Mouse (Mus musculus): ENCODE results near the gene Gm10577. TPM values are rescaled to one million over a fixed set of nuclear protein-coding genes. Genes with fewer than 3 reads are reported as not detected.

Gm10577 gene
- total RNA-seq, 2 experiments from 2014 or later, result not detected

DNA sequence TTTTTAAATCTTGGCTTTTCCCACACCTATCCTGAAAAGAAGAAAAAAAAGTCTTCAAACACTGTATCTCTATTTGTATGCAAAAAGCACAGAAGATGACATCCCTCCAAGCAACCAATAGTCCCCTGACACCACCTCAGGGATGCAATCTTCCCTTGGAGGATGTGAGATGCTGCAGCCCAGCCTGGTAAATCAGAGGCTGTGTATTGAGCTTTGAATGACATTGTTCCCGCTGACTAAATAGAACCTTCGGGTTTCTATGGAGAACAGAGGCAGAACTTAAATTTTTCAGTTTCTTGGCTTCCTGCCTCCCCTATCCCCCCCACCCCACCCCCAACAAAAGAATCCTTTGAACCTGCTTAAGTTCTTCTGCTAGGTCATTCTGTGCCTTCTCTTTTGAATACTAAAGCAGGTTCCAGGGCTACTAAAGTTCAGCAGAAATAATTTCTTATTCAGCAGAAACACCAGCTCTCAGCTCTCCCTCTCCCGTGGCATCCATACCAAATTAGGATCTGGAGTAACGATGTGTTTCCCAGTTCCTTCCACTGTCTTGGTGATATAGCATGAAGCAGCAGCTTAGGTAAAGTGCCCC, 24.3 kb downstream of the Gm10577 start:
- no peak for DNase-seq
- intact Hi-C loops (cut with DNase I), result loop anchor here (5.0 kb wide), 2 partner anchors 151 to 409 kb away; no protein-coding TSS in a partner anchor

DNA sequence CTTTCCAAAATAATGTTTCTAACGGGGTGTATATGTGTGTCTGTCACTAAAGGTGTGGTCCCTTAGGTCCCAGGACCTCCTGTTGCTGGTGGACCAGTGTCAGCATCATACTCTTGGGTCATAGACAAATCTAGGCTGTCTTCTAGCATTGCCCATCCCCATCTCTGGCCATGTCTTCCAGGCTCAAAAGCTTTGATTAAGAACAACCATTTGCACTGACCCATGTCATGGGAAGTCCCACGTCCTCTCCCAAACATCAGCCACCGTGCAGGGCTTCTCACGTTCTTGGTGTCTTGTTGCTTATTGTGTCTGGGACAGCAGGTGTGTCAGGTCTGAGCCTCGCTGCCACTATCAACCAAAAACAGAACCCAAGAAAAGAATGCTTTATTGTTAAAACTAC, 24.9 kb downstream of the Gm10577 start:
- DNase-seq, result no peak
- intact Hi-C loops (cut with DNase I), result loop anchor here (5.0 kb wide), 2 partner anchors 152 to 408 kb away; no protein-coding TSS in a partner anchor

DNA sequence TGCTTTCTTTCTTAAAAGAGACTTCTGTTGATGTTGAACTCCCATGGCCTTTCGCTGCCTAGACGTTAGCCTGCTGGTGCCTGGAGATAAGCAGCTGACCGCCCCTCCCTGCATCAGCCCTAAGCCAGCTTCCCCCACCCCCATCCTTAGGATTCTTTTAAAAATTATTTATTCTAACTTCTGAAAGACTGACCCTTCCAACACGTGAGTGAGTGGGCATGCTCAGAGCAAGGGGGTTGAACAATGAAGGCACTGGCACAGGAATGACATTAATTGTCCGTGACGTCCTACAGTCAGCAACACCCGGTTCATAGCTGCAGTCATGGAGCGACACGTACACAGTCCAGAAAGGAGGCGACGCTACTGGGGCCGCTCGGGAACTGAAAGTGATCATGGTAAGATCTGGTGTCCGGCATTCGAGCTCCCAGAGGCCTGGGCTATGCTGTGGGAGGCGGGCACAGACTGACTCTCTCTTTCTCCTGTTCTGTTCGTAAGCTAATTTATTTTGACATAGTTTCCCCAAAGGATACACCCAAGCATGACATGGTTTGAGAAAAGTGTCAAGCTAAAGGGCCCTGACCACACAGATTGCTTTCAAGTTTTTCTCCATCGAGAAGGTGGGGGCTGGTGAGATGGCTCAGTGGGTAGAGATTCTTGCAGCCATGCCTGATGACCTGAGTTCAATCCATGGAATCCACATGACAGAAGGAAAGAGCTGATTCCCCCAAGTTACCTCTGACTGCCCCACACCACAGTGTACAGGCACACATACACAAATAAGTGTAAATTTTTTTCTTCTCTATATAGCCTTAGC, 25.8 kb downstream of the Gm10577 start:
- DNase-seq, result no peak
- intact Hi-C loops (cut with DNase I), result loop anchor here (5.0 kb wide), 2 partner anchors 153 to 407 kb away; no protein-coding TSS in a partner anchor

DNA sequence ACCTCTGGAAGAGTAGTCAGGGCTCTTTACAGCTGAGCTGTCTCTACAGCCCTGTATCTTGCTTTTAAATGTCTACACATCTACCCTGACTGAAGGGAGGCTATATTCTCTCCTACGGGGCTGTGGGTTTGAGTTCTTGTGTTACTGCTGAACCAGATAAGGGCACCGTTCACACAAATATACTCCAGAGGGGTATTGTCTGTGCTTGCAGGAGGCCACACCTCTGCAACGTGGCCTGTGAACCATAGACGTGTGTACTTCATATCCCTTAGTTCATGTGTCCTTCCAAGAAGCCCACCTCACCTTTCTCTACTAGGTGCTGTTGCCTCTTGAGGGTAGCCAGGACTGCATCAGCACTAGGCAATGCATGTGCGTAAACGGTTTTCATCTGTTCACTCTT, 28.4 kb downstream of the Gm10577 start:
- intact Hi-C loops (cut with DNase I), result no loop called here

DNA sequence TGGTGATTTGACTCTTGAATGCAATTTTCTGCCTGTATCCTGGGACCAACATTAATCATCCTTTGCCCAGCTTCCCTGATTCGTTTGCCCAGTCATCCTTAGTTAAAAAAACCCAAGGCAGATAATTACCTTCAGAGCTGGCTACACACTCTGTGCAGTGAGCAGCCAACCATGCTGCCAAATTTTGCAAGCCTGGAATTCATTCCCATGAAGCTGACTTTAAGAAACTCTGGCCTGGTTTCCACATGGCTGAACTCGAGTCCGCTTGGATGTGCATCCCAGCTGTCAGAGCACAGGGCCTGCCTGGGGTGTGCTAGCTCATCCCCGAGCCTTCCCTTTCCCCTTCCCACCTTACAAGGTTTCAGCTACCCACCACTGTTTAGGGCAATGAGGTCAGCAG, 29.5 kb downstream of the Gm10577 start:
- intact Hi-C loops (cut with DNase I), result no loop called here

More for the DNA sequence above, 28.4 kb downstream of the Gm10577 start:
- no peak for DNase-seq

DNA sequence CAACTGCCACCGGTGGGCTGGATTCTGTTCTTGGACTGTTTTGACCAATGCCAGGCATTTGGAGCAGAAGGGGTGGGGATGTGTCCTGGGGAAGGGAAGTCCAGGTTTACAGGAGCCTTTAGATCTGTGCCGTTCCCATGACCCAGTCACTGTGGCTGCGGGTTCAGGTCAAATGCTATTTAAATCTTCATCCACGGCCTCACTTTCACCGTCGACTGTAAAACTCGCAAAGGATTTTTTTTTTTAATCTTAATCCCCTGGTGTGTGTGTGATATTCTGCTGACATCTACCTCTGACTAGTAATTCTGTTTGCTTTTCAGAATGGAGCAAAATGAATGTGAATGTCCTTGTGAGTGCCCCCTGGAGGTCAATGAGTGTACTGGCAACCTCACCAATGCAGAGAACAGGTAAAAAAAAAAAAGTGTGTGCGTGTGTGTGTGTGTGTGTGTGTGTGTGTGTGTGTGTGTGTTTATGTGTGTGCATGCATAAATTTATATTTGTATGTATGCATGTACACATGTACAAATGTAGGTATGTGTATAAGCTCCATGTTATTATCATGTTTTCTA, 32.2 kb downstream of the Gm10577 start:
- DNase-seq, result no peak
- intact Hi-C loops (cut with DNase I), result loop anchor here (5.0 kb wide), 1 partner anchor 211 kb away; the partner anchor contains the start of gene Cachd1

More for the DNA sequence above, 29.5 kb downstream of the Gm10577 start:
- DNase-seq, result peak; percentile 74

DNA sequence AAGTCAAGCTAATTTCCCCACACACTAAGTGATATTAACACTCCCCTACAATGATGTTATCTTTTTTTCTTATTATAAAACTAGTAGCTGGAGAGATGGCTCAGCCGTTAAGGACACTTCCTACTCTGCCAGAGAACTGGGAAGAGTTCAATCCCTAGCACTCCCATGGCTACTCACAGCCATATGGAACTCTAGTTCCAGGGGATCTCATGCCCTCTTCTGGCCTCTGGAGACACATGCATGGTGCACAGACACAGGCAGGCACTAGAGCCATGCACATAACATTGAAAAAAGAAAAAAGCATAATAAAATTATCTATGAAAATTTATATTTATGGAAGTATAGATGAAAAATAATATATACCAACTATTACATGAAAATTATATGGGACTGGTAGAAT, 33.3 kb downstream of the Gm10577 start:
- no peak for DNase-seq
- intact Hi-C loops (cut with DNase I), result loop anchor here (5.0 kb wide), 1 partner anchor 210 kb away; the partner anchor contains the start of gene Cachd1

DNA sequence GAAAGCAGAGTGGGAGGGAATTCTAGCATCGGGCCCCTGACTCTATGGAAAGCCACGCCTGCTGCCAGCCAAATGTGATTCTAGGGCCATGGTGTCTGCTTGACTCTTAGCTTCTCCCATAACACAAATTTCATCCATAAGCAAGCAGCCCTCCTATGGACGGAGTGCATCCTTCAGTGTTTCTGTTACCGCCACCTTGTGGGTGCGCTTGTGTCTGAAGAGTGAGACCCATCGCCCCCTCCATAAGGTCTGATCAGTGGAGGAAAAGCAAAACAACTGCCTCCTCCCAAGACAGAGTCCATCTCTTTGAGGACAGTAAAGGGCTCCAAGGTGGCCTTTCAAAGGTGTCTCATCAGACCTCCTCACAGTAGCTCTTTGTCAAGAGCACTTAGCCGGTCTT, 43.0 kb downstream of the Gm10577 start:
- DNase-seq, result no peak
- intact Hi-C loops (cut with DNase I), result no loop called here

DNA sequence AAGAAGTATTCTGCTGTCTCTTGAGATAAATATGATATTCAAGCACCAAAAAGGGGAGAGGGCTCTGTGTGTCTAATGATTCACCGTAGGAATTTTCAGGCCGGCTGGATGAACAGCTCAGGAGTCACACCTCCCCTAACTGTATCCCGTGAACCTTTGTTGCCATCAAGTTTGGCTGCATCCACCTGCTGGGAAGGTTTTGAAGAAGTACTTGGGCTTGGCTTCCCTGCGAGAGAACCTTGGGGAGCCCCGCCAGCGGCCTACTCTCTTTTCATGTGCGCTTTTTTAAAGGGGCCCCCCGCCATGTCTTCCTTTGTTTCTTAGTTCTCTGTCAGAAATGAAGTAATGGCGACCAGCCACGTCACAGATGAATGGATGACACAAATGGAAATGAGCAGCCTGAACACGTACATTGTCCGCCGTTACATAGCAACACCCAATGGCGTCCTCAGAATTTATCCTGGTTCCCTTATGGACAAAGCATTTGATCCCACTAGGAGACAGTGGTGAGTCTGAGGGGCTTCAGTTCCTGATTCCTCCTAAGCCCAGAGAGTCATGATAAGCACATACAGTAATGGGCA, 46.0 kb downstream of the Gm10577 start:
- peak; percentile 47 for DNase-seq
- intact Hi-C loops (cut with DNase I), result no loop called here

DNA sequence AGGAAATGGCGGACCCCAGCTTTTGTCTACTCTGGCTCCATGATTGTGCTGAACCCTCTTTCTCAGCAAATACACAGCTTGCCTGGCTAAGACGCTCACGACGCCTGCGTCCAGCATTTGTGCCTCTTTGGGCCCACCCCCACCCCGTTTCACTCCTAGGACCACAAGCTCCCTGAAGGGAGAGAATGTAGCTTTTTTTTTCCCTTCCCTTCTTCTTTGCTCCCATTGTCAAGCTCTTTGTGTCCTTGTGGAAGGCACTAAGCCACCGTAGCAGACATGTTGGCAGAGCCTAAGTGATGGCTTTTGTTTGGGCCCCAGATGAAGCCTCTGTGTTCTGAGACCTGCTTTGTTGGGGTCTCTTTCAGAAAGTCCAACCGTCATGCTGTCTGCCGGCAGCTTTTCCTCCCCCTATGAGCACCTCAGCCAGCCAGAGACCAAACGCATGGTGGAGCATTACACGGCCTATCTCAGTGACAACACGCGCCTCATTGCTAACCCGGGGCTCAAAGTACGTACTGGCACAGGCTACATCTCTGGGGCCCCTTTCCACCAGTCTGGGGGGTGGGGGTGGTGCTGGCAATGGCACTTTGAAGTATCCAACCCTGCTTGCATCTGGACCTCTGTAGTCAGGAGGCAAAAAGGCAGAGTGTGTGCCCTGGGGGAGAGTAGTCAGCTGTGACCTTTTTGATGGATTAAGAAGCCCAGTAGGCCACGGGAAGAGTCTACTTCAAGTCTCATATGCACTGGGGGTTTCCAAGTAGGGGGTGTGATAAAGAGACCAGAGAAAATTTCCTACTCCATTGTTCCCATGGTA, 46.6 kb downstream of the Gm10577 start:
- intact Hi-C loops (cut with DNase I), result no loop called here
- peak; percentile 66 for DNase-seq

Other genes with a start within 250 kb of the Gm10577 start
- 10 to 100 TPM; 23.2 to 25.9 TPM for gene Cachd1, start 244.0 kb downstream of the Gm10577 start, total RNA-seq (2021)
- 10 to 100 TPM; 23.1 to 24.6 TPM for gene Raver2, start 48.3 kb upstream of the Gm10577 start, total RNA-seq (2021)
- gene Jak1, start 244.6 kb upstream of the Gm10577 start, total RNA-seq (2021), result 100 to 1,000 TPM; 103 to 106 TPM